Mouse (Mus musculus) CH12.LX (cell line): ENCODE results near the gene Gdap1l1. TPM values are rescaled to one million over a fixed set of nuclear protein-coding genes. Genes with fewer than 3 reads are reported as not detected.

Source experiments
- DNase-seq: peaks from one replicate; pipeline ENCODE4 v3.0.0-alpha.2; 2013; ENCODE audit errors: extremely low read depth
- H3K27ac ChIP-seq: 2 replicates; pipeline ENCODE4 v1.5.1; 2012; ENCODE audit warnings: low read depth, mild to moderate bottlenecking, control low read depth, moderate library complexity; ENCODE audit not compliant: insufficient read depth
- H3K27me3 ChIP-seq: replicated peaks from 2 replicates; pipeline ENCODE3; 2012; ENCODE audit warnings: inconsistent platforms
- H3K36me3 ChIP-seq, 2 experiments: replicated peaks in 1 of 2; 2 replicates each; pipeline versions ENCODE3 to v1.6.1; 2012; ENCODE audit warnings: inconsistent platforms in 1 of 2, low read length in 1 of 2, mild to moderate bottlenecking in 1 of 2, mixed read lengths in 1 of 2, moderate library complexity in 1 of 2; ENCODE audit not compliant: control insufficient read depth in 1 of 2, insufficient read depth in 1 of 2
- H3K4me1 ChIP-seq, 2 experiments: 2 replicates each; pipeline ENCODE4 v1.6.1; 2012; ENCODE audit warnings: inconsistent platforms in 1 of 2, moderate library complexity in 1 of 2; ENCODE audit not compliant: insufficient read depth in 2 of 2, control insufficient read depth in 1 of 2
- H3K4me2 ChIP-seq: 2 replicates; pipeline ENCODE4 v1.6.1; 2012; ENCODE audit warnings: low read depth, mild to moderate bottlenecking, control low read depth; ENCODE audit not compliant: poor library complexity, insufficient read depth, severe bottlenecking
- H3K4me3 ChIP-seq, 3 experiments: fragments of 150-350 bp in 1 of 3; sonication (generic) in 1 of 3; replicated peaks in 1 of 3; 2 replicates each; pipeline versions ENCODE3 to v1.5.1; 2011 to 2012; ENCODE audit warnings: low read depth in 2 of 3, low read length in 2 of 3, mild to moderate bottlenecking in 2 of 3, moderate library complexity in 2 of 3, control low read depth in 1 of 3, improper control_type of control experiment in 1 of 3, inconsistent platforms in 1 of 3, mixed read lengths in 1 of 3; ENCODE audit not compliant: poor library complexity in 1 of 3
- H3K79me2 ChIP-seq: replicated peaks from 2 replicates; pipeline ENCODE4 v1.6.1; 2012; ENCODE audit warnings: mild to moderate bottlenecking, moderate library complexity; ENCODE audit not compliant: control insufficient read depth, poor library complexity, insufficient read depth, severe bottlenecking; ENCODE audit errors: extremely low read depth
- H3K9ac ChIP-seq: 2 replicates; pipeline ENCODE4 v1.6.1; 2012; ENCODE audit warnings: low read depth, mild to moderate bottlenecking, control low read depth, moderate library complexity; ENCODE audit not compliant: insufficient read depth
- H3K9me3 ChIP-seq: replicated peaks from 2 replicates; pipeline ENCODE3; 2012; ENCODE audit warnings: low read length, inconsistent platforms, mixed read lengths
- BHLHE40 ChIP-seq: IDR thresholded peaks from 2 replicates; pipeline ENCODE4 v1.6.1; 2011; ENCODE audit warnings: mild to moderate bottlenecking, low read depth, low read length, improper control_type of control experiment
- EP300 ChIP-seq: IDR thresholded peaks from 2 replicates; pipeline ENCODE4 v1.6.1; 2011; ENCODE audit warnings: low read length, improper control_type of control experiment
- GABPA ChIP-seq: IDR thresholded peaks from 2 replicates; pipeline ENCODE4 v1.6.1; 2012; ENCODE audit warnings: low read depth, low read length, improper control_type of control experiment, inconsistent platforms; ENCODE audit not compliant: insufficient replicate concordance
- IRF4 ChIP-seq: IDR thresholded peaks from 2 replicates; pipeline ENCODE4 v1.6.1; 2014; ENCODE audit warnings: low read depth, mild to moderate bottlenecking, inconsistent platforms, low read length, improper control_type of control experiment
- JUND ChIP-seq: conservative IDR thresholded peaks from 2 replicates; pipeline ENCODE4 v1.6.1; 2011; ENCODE audit warnings: low read depth, low read length, improper control_type of control experiment
- KAT2A ChIP-seq: IDR thresholded peaks from 2 replicates; pipeline ENCODE4 v1.6.1; 2012; ENCODE audit warnings: low read length, improper control_type of control experiment, inconsistent platforms; ENCODE audit not compliant: insufficient replicate concordance
- MAFK ChIP-seq: IDR thresholded peaks from 2 replicates; pipeline ENCODE4 v1.6.1; 2011; ENCODE audit warnings: low read length, improper control_type of control experiment; ENCODE audit not compliant: insufficient replicate concordance
- MAX ChIP-seq: IDR thresholded peaks from 2 replicates; pipeline ENCODE4 v1.6.1; 2011; ENCODE audit warnings: low read length, improper control_type of control experiment
- MXI1 ChIP-seq: IDR thresholded peaks from 2 replicates; pipeline ENCODE4 v1.6.1; 2011; ENCODE audit warnings: mild to moderate bottlenecking, low read depth, low read length, improper control_type of control experiment
- MYC ChIP-seq: IDR thresholded peaks from 2 replicates; pipeline ENCODE4 v1.6.1; 2011; ENCODE audit warnings: low read depth, mild to moderate bottlenecking, improper control_type of control experiment, low read length
- NELFE ChIP-seq: IDR thresholded peaks from 2 replicates; pipeline ENCODE4 v1.6.1; 2011; ENCODE audit warnings: low read depth, low read length, improper control_type of control experiment
- NRF1 ChIP-seq: IDR thresholded peaks from 2 replicates; pipeline ENCODE4 v1.6.1; 2014; ENCODE audit warnings: low read depth, mild to moderate bottlenecking, inconsistent platforms, low read length, improper control_type of control experiment, moderate library complexity
- POLR2A ChIP-seq: IDR thresholded peaks from 2 replicates; pipeline ENCODE4 v1.6.1; 2011; ENCODE audit warnings: low read depth, mild to moderate bottlenecking, improper control_type of control experiment, low read length
- POLR2AphosphoS2 ChIP-seq: IDR thresholded peaks from 2 replicates; pipeline ENCODE4 v1.6.1; 2011; ENCODE audit warnings: low read depth, low read length, improper control_type of control experiment
- RCOR1 ChIP-seq: conservative IDR thresholded peaks from 2 replicates; pipeline ENCODE4 v1.6.1; 2012; ENCODE audit warnings: low read depth, mild to moderate bottlenecking, inconsistent platforms, low read length, improper control_type of control experiment
- SIN3A ChIP-seq: IDR thresholded peaks from 2 replicates; pipeline ENCODE4 v1.6.1; 2012; ENCODE audit warnings: low read length, improper control_type of control experiment, inconsistent platforms
- ZC3H11A ChIP-seq: IDR thresholded peaks from 2 replicates; pipeline ENCODE4 v1.6.1; 2012; ENCODE audit warnings: low read depth, mild to moderate bottlenecking, inconsistent platforms, low read length, improper control_type of control experiment
- ZMIZ1 ChIP-seq: IDR thresholded peaks from 2 replicates; pipeline ENCODE4 v1.6.1; 2012; ENCODE audit warnings: low read depth, mild to moderate bottlenecking, inconsistent platforms, low read length, improper control_type of control experiment
- ZNF384 ChIP-seq: IDR thresholded peaks from 2 replicates; pipeline ENCODE4 v1.6.1; 2012; ENCODE audit warnings: low read depth, low read length, improper control_type of control experiment, inconsistent platforms
- dilution Hi-C: fragments of 300-500 bp; cut with MboI; formaldehyde crosslinking; loops from 2 replicates; pipeline ENCODE4 v1.14.3; 2020; ENCODE audit warnings: low sequenced_read_pairs; ENCODE audit not compliant: extremely low pct_unique_long_range_greater_than_20kb, extremely low pct_ligation_motif_present
- in situ Hi-C: fragments of 300-500 bp; cut with MboI; formaldehyde crosslinking; loops from 3 replicates; pipeline ENCODE4 v1.14.3; 2019; ENCODE audit warnings: low sequenced_read_pairs, low pct_ligation_motif_present, low pct_unique_long_range_greater_than_20kb, mixed read lengths
- polyA plus RNA-seq: library from polyadenylated mRNA; unstranded; fragments of >175 nt; gene quantifications from 2 replicates; pipeline ENCODE4 v1.2.1, GENCODE M21; 2012; ENCODE audit warnings: low read depth; ENCODE audit not compliant: insufficient read length
- total RNA-seq, 2 experiments: library from RNA; depleted of rRNA; stranded (reverse); fragments of 300-350 nt in 1 of 2; fragments of >200 nt in 1 of 2; gene quantifications; 2 replicates each; pipeline ENCODE4 v1.2.3; 2012 to 2014

Gene Gdap1l1
- total and polyA plus RNA-seq, 3 experiments = not detected

DNA sequence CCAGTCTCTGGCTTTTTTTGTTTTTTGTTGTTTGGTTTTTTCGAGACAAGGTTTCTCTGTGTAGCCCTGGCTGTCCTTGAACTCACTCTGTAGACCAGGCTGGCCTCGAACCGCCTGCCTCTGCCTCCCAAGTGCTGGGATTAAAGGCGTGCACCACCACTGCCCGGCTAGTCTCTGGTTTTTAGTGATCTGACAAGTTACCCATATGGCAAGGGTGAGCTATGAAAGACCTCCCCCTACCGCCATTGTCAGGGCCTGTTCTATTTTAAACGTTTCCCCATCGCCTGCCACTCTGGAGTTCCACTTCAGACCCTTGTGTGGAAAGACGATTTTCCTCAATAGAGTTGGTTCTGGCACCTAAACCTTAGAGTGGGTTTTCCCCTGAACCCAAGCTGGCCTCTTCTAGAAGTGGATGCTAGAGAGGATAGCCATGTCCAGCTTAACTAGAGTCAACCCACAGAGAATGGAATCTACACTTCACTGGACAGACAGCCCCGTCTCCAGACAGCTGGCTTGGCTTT lies 17.9 kb upstream of the Gdap1l1 start:
- Histone ChIP-seq H3K9ac (peak overlapping the region; percentile 84), H3K9me3 (no peaks in the 10 kb centered on the region), H3K27me3 (no peaks in the 10 kb centered on the region), H3K27ac (no peak overlapping the region), H3K36me3 (peaks cover 2 to 23% of the 10 kb centered on the region in 2 experiments), H3K4me3 (peak overlapping the region; percentile 92 to 95 (median 95)), H3K4me1 (peaks cover 9 to 28% of the 10 kb centered on the region in 2 experiments), H3K4me2 (peak overlapping the region; percentile 99), H3K79me2 (peaks cover 33% of the 10 kb centered on the region)
- dilution Hi-C loops = no loop called here
- DNase-seq = peak; percentile 17
- in situ Hi-C loops = no loop called here
- TF ChIP-seq SIN3A = no peak
- no peak for TF ChIP-seq MAX
- no peak for TF ChIP-seq ZC3H11A
- TF ChIP-seq JUND = no peak
- no peak for TF ChIP-seq RCOR1
- TF ChIP-seq KAT2A = no peak
- TF ChIP-seq ZNF384 = no peak
- no peak for TF ChIP-seq BHLHE40

DNA sequence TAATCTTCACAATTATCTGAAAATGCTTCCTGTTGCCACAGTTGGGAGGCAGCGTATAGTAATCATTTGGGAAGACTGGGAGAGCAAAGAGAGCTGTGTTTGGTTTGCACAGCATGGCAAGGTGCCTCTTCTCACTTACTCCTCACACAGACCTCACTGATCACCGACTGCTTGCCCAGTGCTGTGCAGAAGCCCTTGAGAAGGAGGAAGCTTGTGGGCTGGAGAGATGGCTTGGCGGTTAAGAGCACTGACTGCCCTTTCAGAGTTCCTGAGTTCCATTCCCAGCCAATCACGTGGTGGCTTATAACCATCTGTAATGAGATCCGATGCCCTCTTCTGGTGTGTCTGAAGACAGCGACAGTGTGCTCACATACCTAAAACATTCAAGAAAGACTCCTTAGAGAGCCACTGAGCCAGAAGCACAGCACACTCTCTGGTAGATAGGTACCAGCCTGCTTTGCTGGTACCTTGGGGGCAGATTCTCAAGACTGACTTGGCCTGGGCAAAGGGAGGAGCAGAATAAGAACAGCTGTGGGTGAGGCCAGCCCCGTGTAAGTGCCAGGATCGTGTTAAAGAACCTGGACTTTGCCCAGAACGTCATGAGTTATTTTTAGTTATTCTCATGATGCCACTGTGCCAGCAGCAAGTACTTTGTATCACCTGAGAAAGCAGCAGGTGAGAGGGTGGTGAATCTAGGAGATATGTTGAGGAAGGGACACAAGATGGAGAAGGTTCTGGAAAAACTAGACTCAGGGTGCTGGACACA lies 15.2 kb upstream of the Gdap1l1 start:
- Histone ChIP-seq H3K27ac (no peak overlapping the region), H3K36me3 (peaks cover 2 to 17% of the 10 kb centered on the region in 2 experiments), H3K4me2 (no peak overlapping the region), H3K9me3 (no peaks in the 10 kb centered on the region), H3K4me1 (peaks cover 2 to 12% of the 10 kb centered on the region in 2 experiments; a peak in 3 of 4 replicates), H3K9ac (no peak overlapping the region), H3K79me2 (peaks cover 11% of the 10 kb centered on the region), H3K27me3 (no peaks in the 10 kb centered on the region), H3K4me3 (no peak overlapping the region)
- dilution Hi-C loops = no loop called here
- in situ Hi-C loops = no loop called here
- no peak for DNase-seq
- TF ChIP-seq ZMIZ1 (no peak), NRF1 (no peak), POLR2AphosphoS2 (no peak), NELFE (no peak), EP300 (no peak), POLR2A (no peak), MXI1 (no peak), GABPA (no peak), SIN3A (no peak), IRF4 (no peak), MAFK (no peak), MAX (no peak), KAT2A (no peak), BHLHE40 (no peak), ZNF384 (no peak), MYC (no peak)
